In the genomic region with DNA sequence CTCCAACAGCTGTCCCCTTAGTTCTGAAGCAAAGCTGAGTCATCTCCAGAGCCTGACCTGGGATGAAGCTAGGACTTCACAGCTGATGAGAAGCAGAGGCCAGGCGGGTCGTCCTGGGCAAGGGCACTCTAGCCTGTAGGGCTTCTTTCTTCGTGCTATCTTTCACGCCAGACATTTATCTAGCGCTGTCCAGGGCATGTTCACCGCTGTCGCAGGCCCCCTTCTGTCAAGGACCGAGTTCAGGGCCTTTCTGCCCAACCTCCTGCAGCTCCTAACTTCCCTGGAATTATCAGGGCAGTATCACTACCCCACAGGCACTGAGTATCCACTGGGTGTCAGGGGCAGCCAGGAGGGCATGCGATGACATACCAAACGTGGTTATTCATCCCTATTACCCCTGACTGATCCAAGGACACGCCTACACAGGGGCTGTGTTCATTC, we compare ENCODE assay signal across 11 mouse cellular contexts. TPM values are rescaled to one million over a fixed set of nuclear protein-coding genes. Genes with fewer than 3 reads are reported as not detected.
DNase-seq lines count a peak whose midpoint lies in the region; ATAC-seq and TF ChIP-seq lines count a peak whose summit lies in the region.
"Had no signal": no experiment of that assay in that cellular context is flagged by ENCODE, and none has a peak within 500 bp of the region (broad histone marks: within the 10 kb centered on the region; RNA-seq: fewer than 3 reads in every experiment).

No protein-coding gene starts in this region.

- H3K4me2 ChIP-seq in intestine, embryonic 16.5 days (ENCODE audit: low read depth, low read length), result no peak overlapping the region
- H3K4me2 ChIP-seq in intestine, postnatal 0 days (replicated peaks; ENCODE audit: low read depth), result no peak overlapping the region
- peak overlapping the region; percentile 44 for H3K4me2 ChIP-seq in heart, embryonic 15.5 days
- no peak overlapping the region for H3K4me2 ChIP-seq in midbrain, embryonic 13.5 days (replicated peaks)

- no peak for TF ChIP-seq CTCF in intestine, postnatal 0 days (IDR thresholded peaks at IDR 0.05; ENCODE audit: low read depth)

- H3K4me3 ChIP-seq in intestine, embryonic 16.5 days (ENCODE audit: low read length), result no peak overlapping the region
- no peak overlapping the region for H3K4me3 ChIP-seq in intestine, postnatal 0 days (ENCODE audit: low read depth, low read length)
- H3K4me3 ChIP-seq in heart, embryonic 15.5 days, result peak overlapping the region; percentile 1; the same call in 1 of the 2 replicates
- no peak overlapping the region for H3K4me3 ChIP-seq in midbrain, embryonic 13.5 days (replicated peaks)

- peak; percentile 66 for DNase-seq in c-Kit-negative CD71-positive TER-119-positive erythroid progenitor cells, embryonic 14.5 days (ENCODE audit: low read depth, low spot score)
- no peak for DNase-seq in left cerebral cortex, adult 8-10 months (ENCODE audit: low spot score in 2 of 2)
- DNase-seq: kidney, adult 9 months; left cerebral cortex, postnatal 4 days; midbrain, embryonic 14.5 days had no signal

- no peaks in the 10 kb centered on the region for H3K36me3 ChIP-seq in intestine, embryonic 16.5 days (ENCODE audit: control insufficient read depth, insufficient read depth, low read length)
- H3K36me3 ChIP-seq in intestine, postnatal 0 days (ENCODE audit: control insufficient read depth, insufficient read depth), result no peaks in the 10 kb centered on the region
- peaks cover 3% of the 10 kb centered on the region; the same call in 1 of the 2 replicates for H3K36me3 ChIP-seq in heart, embryonic 15.5 days
- H3K36me3 ChIP-seq in midbrain, embryonic 13.5 days, result no peaks in the 10 kb centered on the region
- H3K36me3 ChIP-seq: G1E had no signal

- no peak overlapping the region for H3K27ac ChIP-seq in intestine, embryonic 16.5 days (ENCODE audit: low read length)
- H3K27ac ChIP-seq in intestine, postnatal 0 days (ENCODE audit: low read depth, low read length), result no peak overlapping the region
- peak overlapping the region; percentile 25 for H3K27ac ChIP-seq in heart, embryonic 15.5 days
- H3K27ac ChIP-seq in midbrain, embryonic 13.5 days, result no peak overlapping the region

- 74% methylated on average over 11 of the region's 11 CpGs for WGBS in intestine, embryonic 16.5 days
- WGBS in intestine, postnatal 0 days, result 76% methylated on average over 11 of the region's 11 CpGs
- 34% methylated on average over 11 of the region's 11 CpGs for WGBS in heart, embryonic 15.5 days
- WGBS in midbrain, embryonic 13.5 days, result 87% methylated on average over 11 of the region's 11 CpGs

- H3K27me3 ChIP-seq in intestine, embryonic 16.5 days (replicated peaks; ENCODE audit: control insufficient read depth, insufficient read depth, low read length), result peaks cover 2% of the 10 kb centered on the region; the same call in 1 of the 2 replicates
- no peaks in the 10 kb centered on the region; the same call in 1 of the 2 replicates for H3K27me3 ChIP-seq in intestine, postnatal 0 days (replicated peaks; ENCODE audit: control insufficient read depth, insufficient read depth, low read length)
- H3K27me3 ChIP-seq in heart, embryonic 15.5 days, result no peaks in the 10 kb centered on the region
- peaks cover 6% of the 10 kb centered on the region; the same call in 1 of the 2 replicates for H3K27me3 ChIP-seq in midbrain, embryonic 13.5 days

- 0 out of 2 replicates have a peak, but pooled peaks cover 3% of the 10 kb centered on the region for H3K4me1 ChIP-seq in intestine, embryonic 16.5 days (ENCODE audit: control insufficient read depth, insufficient read depth, low read length)
- H3K4me1 ChIP-seq in intestine, postnatal 0 days (replicated peaks; ENCODE audit: control insufficient read depth, insufficient read depth, low read length), result no peaks in the 10 kb centered on the region; the same call in 1 of the 2 replicates
- peaks cover 65% of the 10 kb centered on the region for H3K4me1 ChIP-seq in heart, embryonic 15.5 days (replicated peaks)
- H3K4me1 ChIP-seq in midbrain, embryonic 13.5 days (replicated peaks), result peaks cover 25% of the 10 kb centered on the region

- H3K9ac ChIP-seq in intestine, embryonic 16.5 days (ENCODE audit: low read depth, low read length), result no peak overlapping the region
- no peak overlapping the region for H3K9ac ChIP-seq in intestine, postnatal 0 days (ENCODE audit: low read depth, low read length)
- H3K9ac ChIP-seq in heart, embryonic 15.5 days, result no peak overlapping the region
- H3K9ac ChIP-seq in midbrain, embryonic 13.5 days (replicated peaks), result no peak overlapping the region

- ATAC-seq in intestine, embryonic 16.5 days, result peak; percentile 12; the same call in 1 of the 2 replicates
- no peak for ATAC-seq in intestine, postnatal 0 days
- no peak for ATAC-seq in heart, embryonic 15.5 days (replicated peaks; ENCODE audit: insufficient number of reproducible peaks, insufficient read depth, low FRiP score, low read depth)
- peak; percentile 78 for ATAC-seq in megakaryocyte-erythroid progenitor cell, adult 5-6 weeks (replicated peaks; ENCODE audit: low FRiP score, low TSS enrichment, poor library complexity, severe bottlenecking)
- no peak for ATAC-seq in midbrain, embryonic 13.5 days

- no peaks in the 10 kb centered on the region for H3K9me3 ChIP-seq in intestine, embryonic 16.5 days (ENCODE audit: control insufficient read depth, low read length)
- H3K9me3 ChIP-seq in intestine, postnatal 0 days (ENCODE audit: control insufficient read depth), result no peaks in the 10 kb centered on the region
- no peaks in the 10 kb centered on the region for H3K9me3 ChIP-seq in heart, embryonic 15.5 days (replicated peaks)
- H3K9me3 ChIP-seq in midbrain, embryonic 13.5 days, result no peaks in the 10 kb centered on the region

RNA-seq across cellular contexts. Expression of gene Cdc42ep3, which starts 4.1 kb away (rescaled TPM):
- 34.3 and 41.7 TPM in 2 replicates for polyA plus RNA-seq in intestine, embryonic 16.5 days (2015; fragmentation: Nextera tagmentation; extraction: Ambion mirVana)
- 41.0 and 46.7 TPM in 2 replicates for polyA plus RNA-seq in intestine, postnatal 0 days (2015; fragmentation: Nextera tagmentation; extraction: Ambion mirVana)
- 74.4 and 80.9 TPM in 2 replicates for polyA plus RNA-seq in heart, embryonic 15.5 days (2015; fragmentation: Nextera tagmentation; extraction: Ambion mirVana)
- total RNA-seq in megakaryocyte-erythroid progenitor cell, adult 5-6 weeks (2014; fragmentation: Nextera tagmentation), result 23.4 and 35.5 TPM in 2 replicates
- 61.9 and 94.2 TPM in 2 replicates for total RNA-seq in megakaryocyte-erythroid progenitor cell, adult 5-6 weeks (2017)
- 10 to 100 TPM; 14.3 to 21.6 (median 19.5) TPM for total RNA-seq in left cerebral cortex, adult 8-10 months (2022)
- polyA plus RNA-seq in midbrain, embryonic 13.5 days (2015; fragmentation: Nextera tagmentation; extraction: Ambion mirVana), result 31.7 and 36.6 TPM in 2 replicates
- polyA plus RNA-seq: G1E had no signal

Comparison
In these comparisons a context has a peak if more than half of its experiments do, and no peak if none do; other contexts are left out.
1. ATAC-seq: peak in intestine, embryonic 16.5 days (single experiment) and megakaryocyte-erythroid progenitor cell, adult 5-6 weeks (single experiment); none in intestine, postnatal 0 days (single experiment), heart, embryonic 15.5 days (single experiment) and midbrain, embryonic 13.5 days (single experiment).